Mouse (Mus musculus) thymus, adult 2 months (tissue): ENCODE results near the gene Rnf113a2.

Source experiments
- CTCF ChIP-seq: fragments of 200-500 bp; IDR thresholded peaks from 2 replicates; pipeline ENCODE4 v1.5.1; 2012; ENCODE audit warnings: mild to moderate bottlenecking, control low read depth, low read length, moderate library complexity, borderline replicate concordance; ENCODE audit not compliant: control insufficient read depth, poor library complexity, insufficient read depth; ENCODE audit errors: extremely low read depth
- POLR2A ChIP-seq: fragments of 200-500 bp; IDR thresholded peaks from 2 replicates; pipeline ENCODE4 v1.6.1; 2012; ENCODE audit warnings: mild to moderate bottlenecking, low read length, control low read depth, moderate library complexity; ENCODE audit not compliant: control insufficient read depth, poor library complexity, insufficient read depth; ENCODE audit errors: extremely low read depth

DNA sequence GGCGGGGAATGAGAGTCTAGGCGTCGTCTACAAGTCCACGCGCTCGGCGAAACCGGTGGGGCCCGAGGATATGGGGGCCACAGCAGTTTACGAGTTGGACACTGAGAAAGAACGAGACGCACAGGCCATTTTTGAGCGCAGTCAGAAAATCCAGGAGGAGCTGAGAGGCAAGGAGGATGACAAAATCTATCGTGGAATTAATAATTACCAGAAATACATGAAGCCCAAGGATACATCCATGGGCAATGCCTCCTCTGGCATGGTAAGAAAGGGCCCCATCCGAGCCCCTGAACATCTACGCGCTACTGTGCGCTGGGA is 568 bp downstream of the Rnf113a2 start:
- TF ChIP-seq CTCF (no peak), POLR2A (no peak; the same call in 1 of the 2 replicates)
